Mouse (Mus musculus) WW6 (cell line): ENCODE results near the gene Tbrg4.

Experiments
- DNase-seq: peaks from one replicate; pipeline ENCODE4 v3.0.0-alpha.2; 2013; ENCODE audit warnings: low read depth, low spot score

The Tbrg4 gene

GRCm38 (mm10) chr11:6623704-6624103 is 2.2 kb downstream of the Tbrg4 start:
- DNase-seq = no peak

GRCm38 (mm10) chr11:6615250-6616205 is 10.3 kb downstream of the Tbrg4 start:
- no peak for DNase-seq

GRCm38 (mm10) chr11:6605491-6606399 is 20.1 kb downstream of the Tbrg4 start, which contains the start of gene Nacad:
Gene Nacad, minus strand, starts transcription at chr11:6606053.
- DNase-seq = no peak

GRCm38 (mm10) chr11:6605021-6605481 is 20.8 kb downstream of the Tbrg4 start:
- no peak for DNase-seq

- no peak for DNase-seq
Measured at GRCm38 (mm10) chr11:6604604-6604936, 21.3 kb downstream of the Tbrg4 start.

- no peak for DNase-seq
Measured at GRCm38 (mm10) chr11:6603887-6604603, 21.8 kb downstream of the Tbrg4 start.

- no peak for DNase-seq
Measured at GRCm38 (mm10) chr11:6603224-6603623, 22.6 kb downstream of the Tbrg4 start.

GRCm38 (mm10) chr11:6602662-6603061 is 23.2 kb downstream of the Tbrg4 start:
- DNase-seq = no peak

GRCm38 (mm10) chr11:6601649-6602480 is 24.0 kb downstream of the Tbrg4 start:
- no peak for DNase-seq

GRCm38 (mm10) chr11:6600284-6600944 is 25.5 kb downstream of the Tbrg4 start:
- DNase-seq = no peak

- DNase-seq = no peak
Measured at GRCm38 (mm10) chr11:6599831-6600230, 26.0 kb downstream of the Tbrg4 start.

GRCm38 (mm10) chr11:6599011-6599681 is 26.7 kb downstream of the Tbrg4 start:
- DNase-seq = no peak

- no peak for DNase-seq
Measured at GRCm38 (mm10) chr11:6598191-6598889, 27.5 kb downstream of the Tbrg4 start.

- no peak for DNase-seq
Measured at GRCm38 (mm10) chr11:6597523-6597922, 28.3 kb downstream of the Tbrg4 start.

- DNase-seq = no peak
Measured at GRCm38 (mm10) chr11:6596616-6597015, 29.3 kb downstream of the Tbrg4 start.

- no peak for DNase-seq
Measured at GRCm38 (mm10) chr11:6596205-6596604, 29.7 kb downstream of the Tbrg4 start.

- no peak for DNase-seq
Measured at GRCm38 (mm10) chr11:6595339-6595738, 30.5 kb downstream of the Tbrg4 start.

GRCm38 (mm10) chr11:6594845-6595244 is 31.0 kb downstream of the Tbrg4 start:
- no peak for DNase-seq

- no peak for DNase-seq
Measured at GRCm38 (mm10) chr11:6593406-6593805, 32.5 kb downstream of the Tbrg4 start.
